Mouse (Mus musculus) erythroblast, embryonic 14.5 days (primary cell): Measurements from ENCODE around the gene Prkcsh.

Experiments
- GATA1 ChIP-seq: IDR thresholded peaks from 2 replicates; pipeline ENCODE4 v1.6.1; 2012; ENCODE audit warnings: low read length, inconsistent platforms, mixed read lengths
- TAL1 ChIP-seq: IDR thresholded peaks from 3 replicates; pipeline ENCODE4 v1.6.1; 2012; ENCODE audit warnings: low read length, inconsistent platforms, mixed read lengths

DNA sequence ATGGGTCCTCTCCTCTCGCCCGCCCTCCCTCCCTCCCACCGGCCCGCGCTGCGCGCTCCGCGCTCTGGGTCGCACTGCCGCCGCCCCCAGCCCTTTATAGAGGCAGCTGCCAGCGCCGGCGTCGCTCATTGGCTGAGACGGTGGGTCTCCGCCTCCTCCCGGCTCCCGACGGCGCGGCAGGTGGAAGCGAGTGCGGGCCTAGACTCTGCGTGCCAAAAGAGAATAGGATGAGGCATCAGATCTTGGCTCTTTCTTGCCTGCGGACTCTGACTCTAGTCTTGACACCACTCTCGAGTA, 49.3 kb downstream of the Prkcsh start, which contains the start of gene Elavl3:
- no peak for TF ChIP-seq TAL1
- TF ChIP-seq GATA1: no peak
